Mouse (Mus musculus) lung, postnatal 0 days (tissue): ENCODE measurements around the gene Gpr33.

ENCODE experiments used
- CTCF ChIP-seq: IDR thresholded peaks from 2 replicates; pipeline ENCODE4 v1.5.1; 2016; ENCODE audit warnings: antibody characterized with exemption, mild to moderate bottlenecking
- EP300 ChIP-seq: IDR thresholded peaks from 2 replicates; pipeline ENCODE4 v1.6.1; 2016; ENCODE audit warnings: antibody characterized with exemption, mild to moderate bottlenecking, control low read depth

GRCm38 (mm10) chr12:52038352-52038751 is 10.5 kb upstream of the Gpr33 start:
- no peak for TF ChIP-seq EP300
- TF ChIP-seq CTCF, result peak; percentile 76
